Mouse (Mus musculus): ENCODE data around the gene Stat3. TPM values are rescaled to one million over a fixed set of nuclear protein-coding genes. Genes with fewer than 3 reads are reported as not detected.

Gene Stat3
- polyA plus RNA-seq, 1 experiment from 2014 or later, result 23.3 TPM

DNA sequence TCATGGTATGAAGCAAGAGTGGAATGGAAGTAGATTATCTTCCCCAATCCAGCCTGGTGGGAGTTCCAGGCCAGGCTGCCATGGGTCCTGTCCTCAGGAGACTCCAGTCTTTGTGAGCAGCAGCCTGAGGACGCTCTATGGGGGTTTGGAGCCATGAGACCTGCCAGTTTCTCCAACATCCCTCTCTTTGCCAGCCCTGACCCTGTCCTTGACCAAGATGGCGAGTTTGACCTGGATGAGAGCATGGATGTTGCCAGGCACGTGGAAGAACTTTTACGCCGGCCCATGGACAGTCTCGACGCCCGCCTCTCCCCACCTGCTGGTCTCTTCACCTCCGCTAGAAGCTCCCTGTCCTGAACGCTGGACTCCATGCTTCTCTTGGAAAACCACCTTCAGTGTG, 55.7 kb downstream of the Stat3 start:
- Histone ChIP-seq H3K4me3 (ENCODE audit: low read depth, low read length) (no peak overlapping the region), H3K36me3 (ENCODE audit: control insufficient read depth, insufficient read depth, low read length) (no peaks in the 10 kb centered on the region; the same call in 1 of the 2 replicates), H3K9me3 (replicated peaks; ENCODE audit: control insufficient read depth, low read length) (no peaks in the 10 kb centered on the region), H3K27ac (ENCODE audit: low read depth, low read length) (no peak overlapping the region), H3K4me1 (ENCODE audit: control insufficient read depth, insufficient read depth, low read length) (no peaks in the 10 kb centered on the region), H3K27me3 (replicated peaks; ENCODE audit: control insufficient read depth, insufficient read depth, low read length) (no peaks in the 10 kb centered on the region), H3K4me2 (ENCODE audit: low read length) (no peak overlapping the region), H3K9ac (ENCODE audit: low read length) (no peak overlapping the region)
- WGBS, result 90% methylated on average over 10 of the region's 10 CpGs
- DNase-seq (ENCODE audit: low spot score), result no peak
- ATAC-seq, result no peak

DNA sequence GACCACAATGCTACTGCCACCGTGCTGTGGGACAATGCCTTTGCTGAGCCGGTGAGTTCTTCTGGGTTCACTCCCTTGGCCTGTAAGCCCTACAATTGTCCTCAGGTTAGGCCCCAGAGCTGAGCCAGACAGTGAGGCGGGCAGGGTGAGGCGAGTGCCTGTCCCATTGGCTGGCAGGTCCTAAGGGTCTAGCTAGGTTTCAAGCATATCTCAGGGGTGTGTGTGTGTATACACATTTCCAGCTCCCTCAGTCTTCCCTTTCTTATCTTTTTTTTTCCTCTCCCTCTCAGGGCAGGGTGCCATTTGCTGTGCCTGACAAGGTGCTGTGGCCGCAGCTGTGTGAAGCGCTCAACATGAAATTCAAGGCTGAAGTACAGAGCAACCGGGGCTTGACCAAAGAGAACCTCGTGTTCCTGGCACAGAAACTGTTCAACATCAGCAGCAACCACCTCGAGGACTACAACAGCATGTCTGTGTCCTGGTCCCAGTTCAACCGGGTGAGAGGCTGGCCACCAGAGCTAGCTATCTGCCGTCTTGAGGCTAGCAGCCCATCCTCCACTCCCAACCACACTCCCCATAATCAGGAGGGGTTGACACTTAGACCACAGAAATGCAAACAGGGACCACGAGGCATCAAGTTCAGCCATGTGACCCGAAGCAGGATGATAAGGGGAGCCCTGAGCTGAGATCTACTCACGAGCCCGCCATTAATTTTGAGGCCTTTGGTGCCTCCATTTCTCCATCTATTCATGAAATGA, 59.8 kb downstream of the Stat3 start:
- H3K36me3 ChIP-seq (ENCODE audit: control insufficient read depth, insufficient read depth, low read length), result no peaks in the 10 kb centered on the region
- no peak overlapping the region for H3K4me3 ChIP-seq (ENCODE audit: low read depth, low read length)
- no peak overlapping the region for H3K9ac ChIP-seq (ENCODE audit: low read length)
- WGBS, result 86% methylated on average over 15 of the region's 15 CpGs
- no peaks in the 10 kb centered on the region for H3K27me3 ChIP-seq (replicated peaks; ENCODE audit: control insufficient read depth, insufficient read depth, low read length)
- ATAC-seq (no peak), DNase-seq (ENCODE audit: low spot score) (no peak)
- no peak overlapping the region for H3K4me2 ChIP-seq (ENCODE audit: low read length)
- H3K4me1 ChIP-seq (ENCODE audit: control insufficient read depth, insufficient read depth, low read length), result no peaks in the 10 kb centered on the region
- no peaks in the 10 kb centered on the region for H3K9me3 ChIP-seq (replicated peaks; ENCODE audit: control insufficient read depth, low read length)
- H3K27ac ChIP-seq (ENCODE audit: low read depth, low read length), result no peak overlapping the region

DNA sequence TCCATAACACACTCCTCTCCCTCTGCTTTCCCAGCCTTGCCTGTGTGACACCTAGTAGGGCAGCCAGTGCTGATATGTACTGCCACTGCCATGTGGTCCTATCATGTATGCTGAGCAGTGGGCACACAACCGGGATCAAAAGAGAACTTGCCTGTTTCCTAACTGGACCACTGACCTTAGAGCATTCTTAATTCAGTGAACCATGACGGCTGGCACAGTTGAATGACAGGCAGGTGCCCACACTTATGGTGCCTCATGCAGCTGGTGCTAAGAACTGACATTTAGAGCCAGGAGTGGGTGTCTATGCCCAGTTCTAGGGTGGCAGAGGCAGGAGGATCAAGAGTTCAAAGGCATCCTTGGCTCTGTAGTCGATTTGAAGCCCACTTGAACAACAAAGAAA, 63.6 kb downstream of the Stat3 start:
- ATAC-seq, result no peak
- Histone ChIP-seq H3K9ac (ENCODE audit: low read length) (no peak overlapping the region), H3K27me3 (replicated peaks; ENCODE audit: control insufficient read depth, insufficient read depth, low read length) (no peaks in the 10 kb centered on the region), H3K4me2 (ENCODE audit: low read length) (no peak overlapping the region), H3K36me3 (ENCODE audit: control insufficient read depth, insufficient read depth, low read length) (no peaks in the 10 kb centered on the region), H3K4me1 (ENCODE audit: control insufficient read depth, insufficient read depth, low read length) (no peaks in the 10 kb centered on the region), H3K4me3 (ENCODE audit: low read depth, low read length) (no peak overlapping the region), H3K27ac (ENCODE audit: low read depth, low read length) (no peak overlapping the region), H3K9me3 (replicated peaks; ENCODE audit: control insufficient read depth, low read length) (no peaks in the 10 kb centered on the region)
- DNase-seq (ENCODE audit: low spot score), result no peak
- 74% methylated on average over 3 of the region's 3 CpGs for WGBS

DNA sequence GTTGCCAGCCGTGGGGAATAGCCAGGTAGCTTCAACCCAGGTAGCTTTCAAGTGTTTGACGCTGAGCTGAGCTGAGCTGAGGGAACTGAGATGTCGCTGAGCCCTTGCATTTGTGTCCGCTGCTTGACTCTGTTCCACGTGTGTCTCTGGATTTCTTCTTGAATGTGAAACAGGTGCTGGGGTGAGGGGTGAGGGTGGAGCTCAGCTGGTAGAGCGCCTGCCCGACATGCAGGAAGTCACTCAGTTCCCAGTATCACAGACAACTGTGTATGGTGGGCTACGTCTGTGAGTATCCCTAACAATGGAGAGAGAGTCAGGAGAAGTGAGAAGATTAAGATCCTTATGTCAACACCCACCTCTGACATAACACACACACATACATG, 68.4 kb downstream of the Stat3 start:
- DNase-seq (ENCODE audit: low spot score), result no peak
- ATAC-seq, result no peak
- Histone ChIP-seq H3K36me3 (ENCODE audit: control insufficient read depth, insufficient read depth, low read length) (no peaks in the 10 kb centered on the region), H3K9ac (ENCODE audit: low read length) (no peak overlapping the region), H3K27me3 (replicated peaks; ENCODE audit: control insufficient read depth, insufficient read depth, low read length) (no peaks in the 10 kb centered on the region), H3K4me1 (ENCODE audit: control insufficient read depth, insufficient read depth, low read length) (no peaks in the 10 kb centered on the region), H3K4me3 (ENCODE audit: low read depth, low read length) (no peak overlapping the region), H3K4me2 (ENCODE audit: low read length) (no peak overlapping the region), H3K27ac (ENCODE audit: low read depth, low read length) (no peak overlapping the region), H3K9me3 (replicated peaks; ENCODE audit: control insufficient read depth, low read length) (no peaks in the 10 kb centered on the region)
- 79% methylated on average over 8 of the region's 8 CpGs for WGBS

DNA sequence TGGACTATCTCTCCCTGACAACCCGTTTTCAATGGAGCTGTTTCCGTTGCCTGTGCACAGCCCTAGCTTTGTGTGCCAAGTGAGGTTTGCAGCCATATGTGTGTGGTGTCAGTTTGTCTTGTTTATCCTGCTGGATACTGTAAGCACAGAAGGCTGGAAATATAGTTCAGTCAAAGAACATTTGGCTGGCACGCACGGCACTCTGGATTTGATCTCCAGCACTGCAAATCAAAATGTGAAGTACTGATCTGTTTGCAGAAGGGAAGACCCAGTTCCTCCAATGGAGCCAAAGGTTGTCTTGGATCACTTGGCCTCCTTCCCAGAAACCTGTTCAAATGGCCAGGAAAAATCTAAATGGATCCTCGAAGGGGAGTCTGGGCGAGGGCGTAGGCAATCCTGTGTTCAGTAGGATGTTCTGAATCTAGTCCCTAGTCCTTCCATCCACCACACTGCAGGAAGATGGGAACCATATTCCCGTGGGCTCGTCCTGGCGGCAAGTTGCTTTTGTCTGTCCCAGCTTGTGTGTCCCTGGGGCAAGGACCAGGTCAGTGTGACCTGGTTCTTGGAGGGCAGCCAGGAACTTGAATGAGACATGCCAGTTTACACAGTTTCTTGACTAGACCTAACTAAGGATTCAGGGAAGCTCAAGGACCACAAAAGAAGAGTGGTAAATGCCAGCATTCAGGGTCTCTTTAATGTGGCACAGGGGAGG, 68.9 kb downstream of the Stat3 start:
- ATAC-seq (peak; percentile 60; the same call in 1 of the 2 replicates), DNase-seq (ENCODE audit: low spot score) (peak; percentile 78)
- WGBS, result 68% methylated on average over 10 of the region's 10 CpGs
- Histone ChIP-seq H3K27ac (ENCODE audit: low read depth, low read length) (no peak overlapping the region), H3K27me3 (replicated peaks; ENCODE audit: control insufficient read depth, insufficient read depth, low read length) (no peaks in the 10 kb centered on the region), H3K36me3 (ENCODE audit: control insufficient read depth, insufficient read depth, low read length) (no peaks in the 10 kb centered on the region), H3K9ac (ENCODE audit: low read length) (no peak overlapping the region), H3K4me2 (ENCODE audit: low read length) (no peak overlapping the region), H3K4me1 (ENCODE audit: control insufficient read depth, insufficient read depth, low read length) (no peaks in the 10 kb centered on the region), H3K4me3 (ENCODE audit: low read depth, low read length) (no peak overlapping the region), H3K9me3 (replicated peaks; ENCODE audit: control insufficient read depth, low read length) (no peaks in the 10 kb centered on the region)

DNA sequence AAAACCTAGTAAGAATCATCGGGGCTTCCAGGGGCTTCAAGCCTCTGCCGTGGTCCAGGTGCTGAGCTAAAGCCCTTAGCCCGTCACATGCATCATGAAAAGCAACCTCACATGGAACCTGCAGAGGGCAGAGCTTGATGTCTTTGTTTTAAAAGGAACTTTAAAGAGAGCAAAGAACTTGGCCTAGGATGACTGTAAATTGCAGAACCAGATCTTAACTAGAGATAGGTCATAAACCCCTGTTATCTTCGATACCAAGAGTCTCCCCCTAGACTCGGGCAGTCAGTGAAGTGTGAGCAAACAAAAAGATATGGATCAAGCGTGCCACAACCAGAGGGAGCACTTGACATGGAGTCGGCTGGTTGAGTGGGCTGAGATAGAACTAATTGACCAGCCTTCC, 73.7 kb downstream of the Stat3 start:
- Histone ChIP-seq H3K36me3 (ENCODE audit: control insufficient read depth, insufficient read depth, low read length) (no peaks in the 10 kb centered on the region), H3K4me1 (ENCODE audit: control insufficient read depth, insufficient read depth, low read length) (no peaks in the 10 kb centered on the region), H3K27me3 (replicated peaks; ENCODE audit: control insufficient read depth, insufficient read depth, low read length) (peaks cover 14% of the 10 kb centered on the region), H3K4me3 (ENCODE audit: low read depth, low read length) (no peak overlapping the region), H3K4me2 (ENCODE audit: low read length) (no peak overlapping the region), H3K27ac (ENCODE audit: low read depth, low read length) (no peak overlapping the region), H3K9ac (ENCODE audit: low read length) (no peak overlapping the region), H3K9me3 (replicated peaks; ENCODE audit: control insufficient read depth, low read length) (no peaks in the 10 kb centered on the region)
- ATAC-seq (no peak), DNase-seq (ENCODE audit: low spot score) (no peak)
- 92% methylated on average over 7 of the region's 7 CpGs for WGBS

GRCm38 (mm10) chr11:100863141-100863540, 76.2 kb downstream of the Stat3 start:
- no peak for ATAC-seq
- no peak for DNase-seq (ENCODE audit: low spot score)
- Histone ChIP-seq H3K4me1 (ENCODE audit: control insufficient read depth, insufficient read depth, low read length) (no peaks in the 10 kb centered on the region), H3K4me3 (ENCODE audit: low read depth, low read length) (no peak overlapping the region), H3K27me3 (replicated peaks; ENCODE audit: control insufficient read depth, insufficient read depth, low read length) (peaks cover 34% of the 10 kb centered on the region), H3K36me3 (ENCODE audit: control insufficient read depth, insufficient read depth, low read length) (no peaks in the 10 kb centered on the region), H3K4me2 (ENCODE audit: low read length) (no peak overlapping the region), H3K27ac (ENCODE audit: low read depth, low read length) (no peak overlapping the region), H3K9ac (ENCODE audit: low read length) (no peak overlapping the region), H3K9me3 (replicated peaks; ENCODE audit: control insufficient read depth, low read length) (no peaks in the 10 kb centered on the region)
- WGBS, result 91% methylated on average over 10 of the region's 10 CpGs

- peaks cover 34% of the 10 kb centered on the region for H3K27me3 ChIP-seq (replicated peaks; ENCODE audit: control insufficient read depth, insufficient read depth, low read length)
- no peak overlapping the region for H3K9ac ChIP-seq (ENCODE audit: low read length)
- no peaks in the 10 kb centered on the region for H3K9me3 ChIP-seq (replicated peaks; ENCODE audit: control insufficient read depth, low read length)
- no peaks in the 10 kb centered on the region for H3K4me1 ChIP-seq (ENCODE audit: control insufficient read depth, insufficient read depth, low read length)
- no peak overlapping the region for H3K4me3 ChIP-seq (ENCODE audit: low read depth, low read length)
- DNase-seq (ENCODE audit: low spot score) (no peak), ATAC-seq (no peak)
- no peaks in the 10 kb centered on the region for H3K36me3 ChIP-seq (ENCODE audit: control insufficient read depth, insufficient read depth, low read length)
- 30% methylated on average over 3 of the region's 3 CpGs for WGBS
- no peak overlapping the region for H3K27ac ChIP-seq (ENCODE audit: low read depth, low read length)
- H3K4me2 ChIP-seq (ENCODE audit: low read length), result no peak overlapping the region
Measured at GRCm38 (mm10) chr11:100861836-100862235, 77.5 kb downstream of the Stat3 start.

GRCm38 (mm10) chr11:100861335-100861734, 78.0 kb downstream of the Stat3 start:
- ATAC-seq (no peak), DNase-seq (ENCODE audit: low spot score) (no peak)
- no peak overlapping the region for H3K4me3 ChIP-seq (ENCODE audit: low read depth, low read length)
- H3K27me3 ChIP-seq (replicated peaks; ENCODE audit: control insufficient read depth, insufficient read depth, low read length), result peaks cover 34% of the 10 kb centered on the region
- H3K9ac ChIP-seq (ENCODE audit: low read length), result no peak overlapping the region
- no peak overlapping the region for H3K27ac ChIP-seq (ENCODE audit: low read depth, low read length)
- H3K9me3 ChIP-seq (replicated peaks; ENCODE audit: control insufficient read depth, low read length), result no peaks in the 10 kb centered on the region
- no peaks in the 10 kb centered on the region for H3K36me3 ChIP-seq (ENCODE audit: control insufficient read depth, insufficient read depth, low read length)
- no peaks in the 10 kb centered on the region for H3K4me1 ChIP-seq (ENCODE audit: control insufficient read depth, insufficient read depth, low read length)
- no peak overlapping the region for H3K4me2 ChIP-seq (ENCODE audit: low read length)
- WGBS, result 88% methylated on average over 7 of the region's 7 CpGs

Measured in forebrain, embryonic 14.5 days (tissue).